In the genomic region with DNA sequence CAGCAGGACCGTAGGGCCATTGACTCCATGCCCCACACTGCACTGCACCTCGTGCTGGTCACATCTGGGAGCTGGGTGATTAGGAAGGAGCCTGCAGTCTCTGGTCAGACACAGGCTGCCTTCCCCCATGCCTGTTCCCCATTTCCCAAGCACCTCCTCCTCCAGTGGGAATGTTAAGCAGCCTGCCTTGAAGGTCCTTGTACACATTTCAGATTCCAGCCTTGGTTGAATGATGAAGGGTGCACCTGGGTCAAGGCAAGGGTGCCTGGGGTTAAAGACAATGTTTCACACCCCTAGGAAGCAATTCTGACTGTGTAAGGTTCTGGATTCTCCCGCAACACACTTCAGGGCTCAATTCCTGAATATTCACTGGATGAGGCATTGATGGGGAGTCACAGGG, we compare ENCODE assay signal across 8 mouse cellular contexts. TPM values are rescaled to one million over a fixed set of nuclear protein-coding genes. Genes with fewer than 3 reads are reported as not detected.
"Had no signal": no experiment of that assay in that cellular context is flagged by ENCODE, and none has a peak within 500 bp of the region (broad histone marks: within the 10 kb centered on the region; RNA-seq: fewer than 3 reads in every experiment).

No protein-coding gene starts in this region.

- DNase-seq: kidney, adult 9 months; kidney, postnatal 25 days; left cerebral cortex, postnatal 4 days; thymus, adult 2 months; thymus, postnatal 25 days had no signal

RNA-seq across cellular contexts. Expression of gene Spink4, which starts 1.4 kb away (rescaled TPM):
- total RNA-seq: layer of hippocampus, postnatal 25 days; left cerebral cortex, postnatal 4 days; megakaryocyte progenitor cell, adult 5-6 weeks; midbrain, postnatal 0 days had no signal
